Mouse (Mus musculus): ENCODE results near the gene Lzts2. TPM values are rescaled to one million over a fixed set of nuclear protein-coding genes. Genes with fewer than 3 reads are reported as not detected.
A peak's percentile ranks its signal among the peaks of the same experiment; 100 is the strongest.

The Lzts2 gene
- polyA plus RNA-seq, 1 experiment from 2014 or later = 40.1 TPM

DNA sequence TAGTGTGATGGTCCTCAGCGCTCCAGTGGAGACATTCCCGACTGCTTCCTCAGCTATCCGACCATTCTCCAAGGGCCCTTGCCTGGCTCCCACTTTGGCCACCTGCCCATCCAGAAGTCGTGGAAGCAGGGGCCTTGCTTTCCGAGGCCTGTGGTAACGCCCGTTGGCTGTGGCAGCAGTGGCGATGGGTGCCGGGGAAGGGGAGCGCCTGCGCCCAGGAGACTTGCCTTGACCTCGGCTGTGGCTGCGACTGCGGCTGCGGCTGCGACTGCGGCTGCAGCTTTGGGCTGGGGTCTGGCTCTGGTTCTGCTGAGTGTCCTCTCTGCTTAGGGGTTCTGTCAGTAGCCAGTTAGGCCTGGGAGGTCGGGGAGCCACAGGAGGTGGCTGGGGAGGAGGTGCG lies 14.5 kb downstream of the Lzts2 start:
- Histone ChIP-seq H3K4me3 (ENCODE audit: low read depth, low read length) (no peak overlapping the region), H3K9ac (ENCODE audit: low read length) (no peak overlapping the region), H3K27me3 (ENCODE audit: control insufficient read depth, insufficient read depth, low read length) (no peaks in the 10 kb centered on the region), H3K36me3 (ENCODE audit: control insufficient read depth, insufficient read depth, low read length) (peaks cover 24% of the 10 kb centered on the region), H3K27ac (replicated peaks) (no peak overlapping the region), H3K4me2 (replicated peaks; ENCODE audit: low read depth) (no peak overlapping the region), H3K4me1 (replicated peaks; ENCODE audit: control insufficient read depth, insufficient read depth) (peaks cover 10% of the 10 kb centered on the region), H3K9me3 (ENCODE audit: control insufficient read depth, low read length) (no peaks in the 10 kb centered on the region)
- 58% methylated on average over 19 of the region's 19 CpGs for WGBS
- ATAC-seq (ENCODE audit: low FRiP score, low TSS enrichment) (no peak), DNase-seq (ENCODE audit: low spot score) (no peak)
- TF ChIP-seq CTCF (IDR thresholded peaks at IDR 0.05; ENCODE audit: low read depth) (no peak), EP300 (optimal IDR thresholded peaks at IDR 0.05) (no peak)

DNA sequence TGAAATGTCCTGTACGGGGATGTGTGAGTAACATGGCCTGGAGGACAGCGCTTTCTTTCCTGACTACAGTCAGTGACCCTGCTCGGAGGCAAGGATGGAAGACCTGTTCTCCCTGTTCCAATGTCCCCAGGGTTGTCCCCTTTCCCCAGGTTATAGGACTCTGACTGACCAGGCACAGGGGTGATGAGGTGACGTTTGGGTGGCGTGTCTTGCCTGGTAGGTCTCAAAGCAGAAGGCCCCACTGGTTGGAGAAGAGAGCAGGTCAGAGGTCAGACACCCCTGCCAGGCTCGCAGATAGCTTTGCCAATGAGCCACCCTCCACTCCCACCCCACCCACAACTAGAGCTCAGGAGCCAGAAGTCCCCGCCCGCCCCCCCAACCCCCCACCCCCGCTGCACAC lies 15.4 kb downstream of the Lzts2 start:
- WGBS = 54% methylated on average over 9 of the region's 9 CpGs

DNA sequence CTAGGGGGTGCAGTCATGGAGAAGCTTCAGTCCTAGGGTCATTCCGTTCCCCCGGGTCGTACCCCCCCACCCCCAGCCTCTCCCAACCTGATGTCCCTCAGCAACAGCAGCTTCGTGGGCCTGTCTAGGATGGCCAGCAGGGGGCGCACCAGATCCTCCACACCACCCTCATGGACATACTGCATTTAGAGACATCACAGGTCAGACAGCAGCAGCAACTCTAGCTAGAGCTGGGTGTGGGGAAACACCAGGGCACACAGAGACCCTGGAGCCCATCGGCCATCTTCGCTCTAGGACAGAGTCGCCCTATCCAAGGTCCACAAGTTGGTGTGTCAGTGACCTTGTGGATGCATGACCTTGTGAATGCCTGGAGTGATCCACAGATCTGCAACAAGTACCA lies 15.9 kb downstream of the Lzts2 start:
- Histone ChIP-seq H3K27me3 (ENCODE audit: control insufficient read depth, insufficient read depth, low read length) (no peaks in the 10 kb centered on the region), H3K9me3 (ENCODE audit: control insufficient read depth, low read length) (no peaks in the 10 kb centered on the region), H3K9ac (ENCODE audit: low read length) (no peak overlapping the region), H3K36me3 (ENCODE audit: control insufficient read depth, insufficient read depth, low read length) (peaks cover 16% of the 10 kb centered on the region), H3K4me2 (replicated peaks; ENCODE audit: low read depth) (no peak overlapping the region), H3K4me3 (ENCODE audit: low read depth, low read length) (no peak overlapping the region), H3K27ac (replicated peaks) (0 out of 2 replicates have a peak overlapping the region, but pooled peaks have one; percentile 35), H3K4me1 (replicated peaks; ENCODE audit: control insufficient read depth, insufficient read depth) (peaks cover 10% of the 10 kb centered on the region)
- TF ChIP-seq EP300 (optimal IDR thresholded peaks at IDR 0.05) (no peak), CTCF (IDR thresholded peaks at IDR 0.05; ENCODE audit: low read depth) (peak; percentile 84)
- DNase-seq (ENCODE audit: low spot score) (peak; percentile 82), ATAC-seq (ENCODE audit: low FRiP score, low TSS enrichment) (peak; percentile 10)
- 36% methylated on average over 8 of the region's 8 CpGs for whole genome bisulfite sequencing

More for the DNA sequence above, 15.4 kb downstream of the Lzts2 start:
- Histone ChIP-seq H3K27me3 (ENCODE audit: control insufficient read depth, insufficient read depth, low read length) (no peaks in the 10 kb centered on the region), H3K4me2 (replicated peaks; ENCODE audit: low read depth) (no peak overlapping the region), H3K9me3 (ENCODE audit: control insufficient read depth, low read length) (no peaks in the 10 kb centered on the region), H3K4me1 (replicated peaks; ENCODE audit: control insufficient read depth, insufficient read depth) (peaks cover 10% of the 10 kb centered on the region), H3K4me3 (ENCODE audit: low read depth, low read length) (no peak overlapping the region), H3K9ac (ENCODE audit: low read length) (no peak overlapping the region), H3K27ac (replicated peaks) (no peak overlapping the region), H3K36me3 (ENCODE audit: control insufficient read depth, insufficient read depth, low read length) (peaks cover 19% of the 10 kb centered on the region)
- no peak for TF ChIP-seq CTCF (IDR thresholded peaks at IDR 0.05; ENCODE audit: low read depth)
- no peak for TF ChIP-seq EP300 (optimal IDR thresholded peaks at IDR 0.05)
- DNase-seq (ENCODE audit: low spot score) = no peak
- ATAC-seq (ENCODE audit: low FRiP score, low TSS enrichment) = no peak

DNA sequence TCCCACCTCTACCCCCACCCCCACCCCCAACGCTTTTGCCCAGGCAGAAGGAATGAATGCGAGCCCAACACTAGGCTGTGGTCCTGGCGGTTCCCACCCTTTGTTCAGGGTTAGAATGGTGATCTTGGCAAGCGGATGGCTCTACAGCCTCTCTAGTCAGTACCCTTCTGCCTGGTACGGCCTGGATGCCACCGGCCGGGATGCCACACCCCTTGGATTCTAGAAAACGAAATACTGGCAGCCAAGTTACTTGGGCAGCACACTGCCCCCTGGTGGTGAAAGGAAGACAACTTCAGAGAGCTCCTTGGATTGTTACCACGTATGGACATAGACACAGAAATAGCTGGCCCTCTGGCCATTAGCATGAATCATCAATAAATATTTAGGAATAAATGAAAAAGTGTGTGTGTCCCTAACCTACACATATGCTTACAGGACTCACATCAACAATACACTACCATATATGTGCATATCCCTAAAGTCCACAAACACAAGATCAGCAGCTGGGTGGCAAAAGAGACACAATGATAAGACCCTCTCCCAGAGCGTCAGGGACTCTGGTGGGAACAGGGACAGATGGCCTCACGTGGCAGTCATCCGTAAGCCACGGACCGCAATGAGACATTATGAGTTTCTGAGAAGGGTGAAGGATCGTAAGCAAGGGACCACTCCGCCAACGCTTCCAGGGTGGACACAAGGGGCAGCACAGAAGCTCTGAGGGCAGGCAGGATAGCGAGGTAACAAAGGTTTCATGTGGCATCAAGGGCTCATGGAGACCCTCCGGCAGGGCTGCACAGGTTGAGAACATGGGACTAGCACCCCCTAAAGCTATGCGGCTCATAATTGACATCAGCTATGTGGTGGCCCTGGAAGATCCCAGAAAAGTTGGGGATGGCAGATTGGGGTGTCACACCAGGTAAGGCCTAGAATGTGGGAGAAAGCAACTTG lies 16.8 kb downstream of the Lzts2 start:
- peaks cover 11% of the 10 kb centered on the region for H3K36me3 ChIP-seq (ENCODE audit: control insufficient read depth, insufficient read depth, low read length)
- H3K27me3 ChIP-seq (ENCODE audit: control insufficient read depth, insufficient read depth, low read length) = no peaks in the 10 kb centered on the region
- DNase-seq (ENCODE audit: low spot score) = peak; percentile 80
- H3K4me3 ChIP-seq (ENCODE audit: low read depth, low read length) = no peak overlapping the region; the same call in 1 of the 2 replicates
- TF ChIP-seq EP300 (optimal IDR thresholded peaks at IDR 0.05) = no peak
- peak; percentile 95 for TF ChIP-seq CTCF (IDR thresholded peaks at IDR 0.05; ENCODE audit: low read depth)
- peak; percentile 24; the same call in 1 of the 2 replicates for ATAC-seq (ENCODE audit: low FRiP score, low TSS enrichment)
- H3K9me3 ChIP-seq (ENCODE audit: control insufficient read depth, low read length) = no peaks in the 10 kb centered on the region
- peak overlapping the region; percentile 48 for H3K4me2 ChIP-seq (replicated peaks; ENCODE audit: low read depth)
- 37% methylated on average over 20 of the region's 20 CpGs for WGBS
- H3K27ac ChIP-seq (replicated peaks) = peak overlapping the region; percentile 78
- H3K4me1 ChIP-seq (replicated peaks; ENCODE audit: control insufficient read depth, insufficient read depth) = peaks cover 10% of the 10 kb centered on the region
- H3K9ac ChIP-seq (ENCODE audit: low read length) = 0 out of 2 replicates have a peak overlapping the region, but pooled peaks have one; percentile 13

DNA sequence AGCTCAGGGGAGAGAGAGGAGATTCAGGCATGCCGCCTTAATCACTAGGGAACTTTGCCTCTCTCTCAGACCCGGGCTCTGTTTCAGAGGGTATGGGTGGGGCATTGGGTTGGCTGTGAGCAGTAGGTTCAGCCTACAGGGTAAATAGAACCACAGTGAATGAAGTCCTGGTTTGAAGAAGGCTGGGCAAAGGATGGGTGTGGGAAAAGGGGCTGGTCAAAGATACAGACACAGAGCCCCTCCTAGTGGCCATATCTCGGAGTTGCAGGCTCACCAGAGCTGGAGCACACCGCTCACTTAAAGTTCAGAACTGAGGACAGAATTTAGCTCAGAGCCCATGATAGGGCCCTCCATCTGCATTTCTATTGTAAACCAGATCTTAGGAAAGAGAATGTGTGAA lies 17.6 kb downstream of the Lzts2 start:
- Histone ChIP-seq H3K9ac (ENCODE audit: low read length) (0 out of 2 replicates have a peak overlapping the region, but pooled peaks have one; percentile 13), H3K27ac (replicated peaks) (peak overlapping the region; percentile 78), H3K27me3 (ENCODE audit: control insufficient read depth, insufficient read depth, low read length) (no peaks in the 10 kb centered on the region), H3K36me3 (ENCODE audit: control insufficient read depth, insufficient read depth, low read length) (peaks cover 5% of the 10 kb centered on the region), H3K4me1 (replicated peaks; ENCODE audit: control insufficient read depth, insufficient read depth) (peaks cover 10% of the 10 kb centered on the region), H3K4me2 (replicated peaks; ENCODE audit: low read depth) (0 out of 2 replicates have a peak overlapping the region, but pooled peaks have one; percentile 20), H3K9me3 (ENCODE audit: control insufficient read depth, low read length) (no peaks in the 10 kb centered on the region), H3K4me3 (ENCODE audit: low read depth, low read length) (no peak overlapping the region)
- ATAC-seq (ENCODE audit: low FRiP score, low TSS enrichment) = peak; percentile 85
- peak; percentile 89 for DNase-seq (ENCODE audit: low spot score)
- WGBS = 5% methylated on average over 4 of the region's 4 CpGs
- peak; percentile 90 for TF ChIP-seq CTCF (IDR thresholded peaks at IDR 0.05; ENCODE audit: low read depth)
- TF ChIP-seq EP300 (optimal IDR thresholded peaks at IDR 0.05) = no peak
